Mouse (Mus musculus) limb, embryonic 12.5 days (tissue): Measurements from ENCODE around the gene Cdc42se1. TPM values are rescaled to one million over a fixed set of nuclear protein-coding genes. Genes with fewer than 3 reads are reported as not detected.
"Not testable (repeated sequence)": the region's sequence is repeated elsewhere in the genome, so short reads cannot be mapped to it uniquely, and the experiment has no call there.

Source experiments
- ATAC-seq: fragments of 200-750 bp; cut with Nextera tagmentation; 2 replicates; pipeline ENCODE4 v1.8.0; 2017; ENCODE audit warnings: low read depth, moderate TSS enrichment; ENCODE audit not compliant: insufficient number of reproducible peaks, insufficient read depth, low FRiP score, low TSS enrichment
- H3K27ac ChIP-seq: fragments of 300-500 bp; sonication (generic); 2 replicates; pipeline ENCODE4 v1.5.1; 2016; ENCODE audit warnings: mild to moderate bottlenecking, moderate library complexity
- H3K27me3 ChIP-seq: fragments of 300-500 bp; sonication (generic); 2 replicates; pipeline ENCODE4 v1.6.1; 2016; ENCODE audit warnings: mild to moderate bottlenecking, moderate library complexity
- H3K36me3 ChIP-seq: fragments of 300-500 bp; sonication (generic); 2 replicates; pipeline ENCODE4 v1.6.1; 2016; ENCODE audit warnings: mild to moderate bottlenecking, moderate library complexity
- H3K4me1 ChIP-seq: fragments of 300-500 bp; sonication (generic); replicated peaks from 2 replicates; pipeline ENCODE4 v1.6.1; 2016
- H3K4me2 ChIP-seq: fragments of 300-500 bp; sonication (generic); 2 replicates; pipeline ENCODE4 v1.6.1; 2016; ENCODE audit warnings: mild to moderate bottlenecking, moderate library complexity
- H3K4me3 ChIP-seq: fragments of 300-500 bp; sonication (generic); replicated peaks from 2 replicates; pipeline ENCODE4 v1.5.1; 2016; ENCODE audit warnings: mild to moderate bottlenecking
- H3K9ac ChIP-seq: fragments of 300-500 bp; sonication (generic); replicated peaks from 2 replicates; pipeline ENCODE4 v1.6.1; 2016; ENCODE audit warnings: mild to moderate bottlenecking, moderate library complexity
- H3K9me3 ChIP-seq: fragments of 300-500 bp; sonication (generic); 2 replicates; pipeline ENCODE4 v1.6.1; 2016; ENCODE audit warnings: mild to moderate bottlenecking, moderate library complexity
- whole genome bisulfite sequencing: fragments of 180-500 bp; shearing (Covaris S2); methylation state at CpG from one replicate; pipeline ENCODE4 v1.1.7; 2016; 5-methylcytosine and 5-hydroxymethylcytosine counted together
- polyA plus RNA-seq: library from polyadenylated mRNA; unstranded; fragments of >200 nt; fragmentation: Nextera tagmentation; extraction: Ambion mirVana; gene quantifications from 2 replicates; pipeline ENCODE4 v1.2.1, GENCODE M21; 2016

Cdc42se1 gene
- polyA plus RNA-seq, 1 experiment from 2014 or later = 75.3 TPM

- Histone ChIP-seq H3K36me3 (peaks cover 95% of the 10 kb centered on the region), H3K27me3 (no peaks in the 10 kb centered on the region), H3K9me3 (no peaks in the 10 kb centered on the region), H3K4me3 (no peak overlapping the region), H3K27ac (no peak overlapping the region), H3K4me2 (no peak overlapping the region), H3K4me1 (no peaks in the 10 kb centered on the region), H3K9ac (no peak overlapping the region)
- no peak for ATAC-seq
- WGBS = 67% methylated on average over 2 of the region's 2 CpGs
Observed at GRCm38 (mm10) chr3:95200562-95200961, 28.0 kb upstream of the Cdc42se1 start.

DNA sequence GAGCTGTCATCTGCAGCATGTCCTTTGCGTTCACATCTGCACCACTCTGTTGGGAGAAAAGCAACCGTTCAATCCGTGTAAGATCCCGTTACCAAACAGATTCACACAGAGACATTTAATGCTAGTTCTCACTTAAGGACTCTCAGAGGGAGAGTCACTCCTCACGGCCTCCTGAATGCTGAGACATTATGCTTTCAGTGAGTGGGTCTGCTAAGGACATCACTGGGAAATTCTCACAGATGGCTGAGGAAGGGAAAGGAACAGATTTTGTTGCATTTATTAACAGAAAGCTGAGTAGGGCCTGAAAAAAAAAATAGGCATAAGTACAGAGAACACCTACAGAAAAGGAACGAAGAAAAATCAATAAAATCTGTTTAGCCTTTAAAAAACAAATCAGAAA lies 24.7 kb upstream of the Cdc42se1 start:
- H3K4me3 ChIP-seq = no peak overlapping the region
- peaks cover 94% of the 10 kb centered on the region for H3K36me3 ChIP-seq
- no peak overlapping the region for H3K4me2 ChIP-seq
- H3K9me3 ChIP-seq = no peaks in the 10 kb centered on the region
- no peaks in the 10 kb centered on the region for H3K27me3 ChIP-seq
- no peak for ATAC-seq
- H3K9ac ChIP-seq = no peak overlapping the region
- H3K4me1 ChIP-seq = no peaks in the 10 kb centered on the region
- H3K27ac ChIP-seq = no peak overlapping the region
- WGBS = 90% methylated on average over 6 of the region's 6 CpGs

- Histone ChIP-seq H3K4me1 (no peaks in the 10 kb centered on the region), H3K9ac (no peak overlapping the region), H3K4me3 (no peak overlapping the region), H3K36me3 (peaks cover 71% of the 10 kb centered on the region), H3K27ac (no peak overlapping the region), H3K27me3 (no peaks in the 10 kb centered on the region), H3K4me2 (no peak overlapping the region), H3K9me3 (no peaks in the 10 kb centered on the region)
- WGBS = 93% methylated on average over 4 of the region's 4 CpGs
- no peak for ATAC-seq
Observed at GRCm38 (mm10) chr3:95208286-95208685, 20.2 kb upstream of the Cdc42se1 start.

DNA sequence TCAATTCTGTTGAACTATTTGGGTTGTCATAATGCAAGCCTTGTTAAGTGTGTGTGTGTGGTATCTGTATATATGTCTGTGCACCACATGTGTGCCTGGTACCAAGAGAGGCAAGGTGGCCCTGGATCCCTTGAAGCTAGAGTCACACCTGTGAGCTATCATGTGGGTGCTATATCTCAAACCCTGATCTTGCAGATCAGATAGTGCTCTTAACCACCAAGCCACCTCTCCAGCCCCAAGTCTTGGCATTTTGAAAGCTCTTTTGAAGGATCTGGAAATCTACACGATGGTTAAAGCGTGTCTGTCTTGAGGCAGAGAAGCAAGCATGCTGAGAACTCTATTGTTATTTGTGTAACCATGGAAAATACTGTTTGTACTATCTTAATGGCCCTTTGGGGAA lies 17.9 kb upstream of the Cdc42se1 start:
- H3K27me3 ChIP-seq = no peaks in the 10 kb centered on the region
- ATAC-seq = no peak
- H3K9me3 ChIP-seq = no peaks in the 10 kb centered on the region
- no peak overlapping the region for H3K9ac ChIP-seq
- no peaks in the 10 kb centered on the region for H3K4me1 ChIP-seq
- H3K27ac ChIP-seq = no peak overlapping the region
- 93% methylated on average over 2 of the region's 2 CpGs for WGBS
- peaks cover 66% of the 10 kb centered on the region for H3K36me3 ChIP-seq
- no peak overlapping the region for H3K4me2 ChIP-seq
- no peak overlapping the region for H3K4me3 ChIP-seq

GRCm38 (mm10) chr3:95212889-95213608 lies 15.5 kb upstream of the Cdc42se1 start:
- H3K4me3 ChIP-seq, H3K9me3 ChIP-seq, ATAC-seq, H3K27me3 ChIP-seq, H3K4me2 ChIP-seq, H3K4me1 ChIP-seq, H3K9ac ChIP-seq, H3K27ac ChIP-seq: not testable (repeated sequence)
- WGBS = 92% methylated on average over 9 of the region's 10 CpGs
- H3K36me3 ChIP-seq = peaks cover 48% of the 10 kb centered on the region

- no peak overlapping the region for H3K4me2 ChIP-seq
- 97% methylated on average over 1 of the region's 1 CpGs for WGBS
- peaks cover 44% of the 10 kb centered on the region for H3K36me3 ChIP-seq
- peaks cover 6% of the 10 kb centered on the region for H3K4me1 ChIP-seq
- H3K4me3 ChIP-seq = no peak overlapping the region
- H3K9ac ChIP-seq = no peak overlapping the region
- ATAC-seq = no peak
- no peaks in the 10 kb centered on the region for H3K9me3 ChIP-seq
- no peak overlapping the region for H3K27ac ChIP-seq
- no peaks in the 10 kb centered on the region for H3K27me3 ChIP-seq
Observed at GRCm38 (mm10) chr3:95213609-95213975, 14.9 kb upstream of the Cdc42se1 start.

DNA sequence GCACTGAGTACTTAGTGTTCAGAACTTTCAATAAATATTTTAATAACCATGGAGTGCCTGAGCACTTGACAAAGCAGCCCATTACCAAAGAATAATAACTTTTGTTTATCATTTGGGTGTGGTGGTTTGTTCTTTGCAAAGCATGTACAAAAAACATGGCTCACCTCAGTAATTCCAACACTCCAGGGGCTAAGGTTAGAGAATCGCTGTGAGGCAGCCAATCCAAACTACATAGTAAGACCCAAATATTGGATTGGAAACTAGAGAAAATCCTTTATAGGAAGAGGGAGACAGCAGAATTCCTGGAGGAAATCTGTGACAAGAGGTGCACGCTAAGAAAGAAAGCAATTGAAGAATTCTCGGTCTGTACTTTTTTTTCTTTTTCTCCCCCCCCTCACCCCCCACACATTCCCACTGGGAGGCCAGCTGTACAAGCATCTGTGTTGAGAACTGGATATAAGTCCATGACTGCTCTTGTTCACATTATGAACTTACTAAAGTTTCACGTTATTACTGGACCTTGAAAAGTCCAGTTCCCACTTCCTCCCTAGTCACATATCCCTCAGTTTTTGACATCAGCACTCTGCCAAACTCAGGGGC lies 11.8 kb upstream of the Cdc42se1 start:
- 21% methylated on average over 4 of the region's 4 CpGs for WGBS
- Histone ChIP-seq H3K4me3 (peak overlapping the region; percentile 73), H3K27me3 (no peaks in the 10 kb centered on the region), H3K9ac (peak overlapping the region; percentile 91; the same call in 1 of the 2 replicates), H3K9me3 (no peaks in the 10 kb centered on the region), H3K4me2 (peak overlapping the region; percentile 68), H3K27ac (peak overlapping the region; percentile 100), H3K36me3 (peaks cover 62% of the 10 kb centered on the region), H3K4me1 (peaks cover 6% of the 10 kb centered on the region)
- ATAC-seq = no peak; the same call in 1 of the 2 replicates

DNA sequence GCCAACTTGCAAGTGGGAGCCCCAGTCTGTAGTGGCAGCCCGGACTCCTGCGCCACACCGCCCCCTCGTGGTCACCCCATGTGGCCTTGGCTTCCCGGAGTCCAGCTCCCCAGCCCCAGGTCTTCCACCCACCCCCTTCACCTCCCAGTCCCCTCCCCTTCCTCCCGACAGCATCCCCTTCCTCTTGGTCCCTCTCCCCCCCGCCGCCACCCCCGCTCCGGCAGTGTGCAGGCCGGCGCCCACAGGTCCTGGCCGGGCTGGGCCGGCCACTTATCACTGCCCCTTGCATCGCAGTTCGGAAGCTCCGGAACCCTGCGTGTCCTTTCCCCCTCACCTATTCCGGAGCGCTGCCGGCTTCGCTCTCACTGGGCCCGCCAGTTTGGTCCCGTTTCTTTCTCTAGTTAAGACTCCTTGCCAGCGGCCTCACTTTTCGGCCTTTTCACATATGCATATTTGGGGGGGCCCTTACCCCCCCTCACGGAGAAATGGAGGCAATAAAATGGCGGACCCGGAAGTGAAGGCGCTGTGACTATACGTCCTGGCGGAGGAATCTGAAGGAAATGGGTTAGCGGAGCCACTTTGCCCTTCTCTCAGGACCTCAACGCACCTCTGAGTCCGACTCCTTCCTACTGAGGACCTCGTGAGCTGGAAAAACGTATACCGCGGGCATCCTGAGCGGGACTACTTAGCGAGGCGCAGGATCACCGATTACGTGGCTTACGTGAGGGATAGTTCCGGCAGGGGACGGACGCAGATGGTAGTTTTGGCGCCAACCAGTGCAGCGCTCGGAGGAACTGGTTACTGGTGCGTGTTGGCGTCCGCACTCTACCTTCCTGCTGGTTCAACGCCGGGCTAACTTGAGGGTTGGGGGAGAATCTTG lies 11.0 kb upstream of the Cdc42se1 start, which contains the start of gene Gabpb2:
Gabpb2 (minus strand) TSS at position 662 of the 880 bp plus-strand sequence.
- Histone ChIP-seq H3K4me1 (peaks cover 6% of the 10 kb centered on the region), H3K36me3 (peaks cover 59% of the 10 kb centered on the region), H3K9ac (peak within 1 kb of the TSS; percentile 91), H3K9me3 (no peaks in the 10 kb centered on the region), H3K4me3 (peak within 1 kb of the TSS; percentile 73), H3K27me3 (no peaks in the 10 kb centered on the region), H3K27ac (peak within 1 kb of the TSS; percentile 100), H3K4me2 (peak within 1 kb of the TSS; percentile 68)
- WGBS = under 1% methylated on average over 56 of the region's 56 CpGs
- ATAC-seq = peak; percentile 90

DNA sequence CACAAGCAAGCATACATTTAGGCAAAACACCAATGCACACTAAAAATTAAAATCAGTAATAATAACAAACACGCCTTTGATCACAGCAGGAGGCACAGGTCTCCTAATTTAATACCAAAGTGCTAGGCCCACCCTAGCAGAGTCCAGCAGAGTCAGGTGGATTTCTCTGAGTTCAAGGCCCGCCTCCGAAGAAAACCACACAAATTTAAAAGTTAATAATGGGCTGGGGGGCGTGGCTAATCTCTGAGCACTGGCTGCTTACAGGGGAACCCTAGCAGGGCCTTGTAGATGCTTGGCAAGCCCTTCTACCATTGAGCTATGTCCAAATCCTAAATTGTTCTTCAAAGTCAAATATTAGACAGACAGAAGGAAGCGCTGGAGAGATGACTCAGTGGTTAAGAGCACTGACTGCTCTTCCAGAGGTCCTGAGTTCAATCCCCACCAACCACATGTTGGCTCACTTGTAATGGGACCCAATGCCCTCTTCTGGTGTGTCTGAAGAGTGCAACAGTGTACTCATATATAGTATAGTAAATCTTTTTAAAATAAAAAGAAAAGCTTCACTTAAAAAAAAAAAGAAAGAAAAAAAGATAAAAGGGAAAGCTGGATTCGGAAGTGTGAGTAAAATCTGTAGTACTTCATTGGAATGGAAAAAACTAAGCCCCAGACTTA lies 9.9 kb upstream of the Cdc42se1 start:
- H3K9ac ChIP-seq = peak overlapping the region; percentile 91; the same call in 1 of the 2 replicates
- H3K9me3 ChIP-seq = no peaks in the 10 kb centered on the region
- H3K4me3 ChIP-seq = peak overlapping the region; percentile 73
- no peak for ATAC-seq
- peak overlapping the region; percentile 100 for H3K27ac ChIP-seq
- no peaks in the 10 kb centered on the region for H3K27me3 ChIP-seq
- peak overlapping the region; percentile 68 for H3K4me2 ChIP-seq
- H3K4me1 ChIP-seq = peaks cover 6% of the 10 kb centered on the region
- peaks cover 65% of the 10 kb centered on the region for H3K36me3 ChIP-seq
- WGBS = 80% methylated on average over 6 of the region's 6 CpGs

- Histone ChIP-seq H3K4me1 (peaks cover 14% of the 10 kb centered on the region), H3K36me3 (peaks cover 67% of the 10 kb centered on the region), H3K9me3 (no peaks in the 10 kb centered on the region), H3K4me2 (no peak overlapping the region), H3K4me3 (no peak overlapping the region), H3K27me3 (no peaks in the 10 kb centered on the region), H3K27ac (no peak overlapping the region), H3K9ac (no peak overlapping the region)
- no peak for ATAC-seq
- 94% methylated on average over 2 of the region's 2 CpGs for WGBS
Observed at GRCm38 (mm10) chr3:95223041-95223440, 5.5 kb upstream of the Cdc42se1 start.
